In the genomic region with DNA sequence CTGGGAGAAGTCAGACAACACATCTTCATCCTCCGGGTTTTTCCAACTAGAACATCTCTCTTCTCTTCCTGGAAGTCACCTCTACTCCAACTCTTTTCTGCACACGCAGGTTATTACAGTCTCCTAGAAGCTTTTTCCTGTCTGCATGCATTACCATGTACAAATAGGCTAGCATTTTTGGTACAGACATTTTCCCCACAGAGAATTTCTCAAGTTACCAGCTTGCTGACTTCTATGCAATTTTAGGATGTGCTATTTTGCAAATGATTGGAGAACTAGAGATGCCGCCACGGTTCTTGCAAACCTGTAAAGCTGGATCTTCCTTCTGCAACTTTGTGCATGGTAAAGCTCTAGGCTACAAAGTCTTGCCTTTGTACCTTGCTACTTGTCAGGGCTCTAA, we compare ENCODE assay signal across 11 mouse cellular contexts.
"Had no signal": no experiment of that assay in that cellular context is flagged by ENCODE, and none has a peak within 500 bp of the region (broad histone marks: within the 10 kb centered on the region; RNA-seq: fewer than 3 reads in every experiment).

No protein-coding gene starts in this region.

- ATAC-seq: liver, postnatal 0 days; lung, postnatal 0 days; midbrain, embryonic 13.5 days; midbrain, embryonic 15.5 days had no signal

- DNase-seq: liver, postnatal 0 days; lung, adult 2 months; lung, postnatal 14 days; lung, postnatal 36 days; right cerebral cortex, postnatal 25 days; thymus, adult 18-20 months; thymus, postnatal 14 days; thymus, postnatal 36 days had no signal
